Mouse (Mus musculus) ES-Bruce4 (cell line): ENCODE measurements around the gene Tmem159. TPM values are rescaled to one million over a fixed set of nuclear protein-coding genes. Genes with fewer than 3 reads are reported as not detected.

Source experiments
- H3K27ac ChIP-seq: 2 replicates; pipeline ENCODE4 v1.5.1; 2012; ENCODE audit warnings: low read length, inconsistent platforms; ENCODE audit not compliant: insufficient read depth
- H3K27me3 ChIP-seq: 2 replicates; pipeline ENCODE4 v1.6.1; 2012; ENCODE audit warnings: mild to moderate bottlenecking, low read length, inconsistent platforms; ENCODE audit not compliant: control insufficient read depth, poor library complexity, insufficient read depth, severe bottlenecking
- H3K36me3 ChIP-seq: 2 replicates; pipeline ENCODE4 v1.6.1; 2012; ENCODE audit warnings: inconsistent platforms, mild to moderate bottlenecking, low read length, moderate library complexity; ENCODE audit not compliant: control insufficient read depth, poor library complexity, insufficient read depth, severe bottlenecking
- H3K4me1 ChIP-seq: one replicate; pipeline ENCODE4 v1.8.1; 2011; ENCODE audit warnings: low read length; ENCODE audit not compliant: control insufficient read depth, insufficient read depth
- H3K4me3 ChIP-seq: 2 replicates; pipeline ENCODE4 v1.5.1; 2011; ENCODE audit warnings: low read depth, mild to moderate bottlenecking, low read length
- H3K9ac ChIP-seq: 2 replicates; pipeline ENCODE4 v1.6.1; 2012; ENCODE audit warnings: low read depth, mild to moderate bottlenecking, inconsistent platforms; ENCODE audit not compliant: poor library complexity, severe bottlenecking
- H3K9me3 ChIP-seq: replicated peaks from 2 replicates; pipeline ENCODE4 v1.6.1; 2012; ENCODE audit warnings: mild to moderate bottlenecking, low read length, inconsistent platforms; ENCODE audit not compliant: control insufficient read depth, poor library complexity, insufficient read depth, severe bottlenecking
- CTCF ChIP-seq: IDR thresholded peaks from one replicate; pipeline ENCODE4 v1.8.1; 2011; ENCODE audit warnings: low read depth, low read length
- EP300 ChIP-seq: IDR thresholded peaks from 2 replicates; pipeline ENCODE4 v1.6.1; 2011; ENCODE audit warnings: low read depth, low read length; ENCODE audit not compliant: insufficient read depth
- POLR2A ChIP-seq: IDR thresholded peaks from one replicate; pipeline ENCODE4 v1.8.1; 2011; ENCODE audit warnings: low read length; ENCODE audit not compliant: insufficient read depth
- polyA plus RNA-seq: library from polyadenylated mRNA; stranded (reverse); fragments of >200 nt; gene quantifications from 2 replicates; pipeline ENCODE4 v1.2.4, GENCODE M21; 2011; ENCODE audit warnings: low read depth; ENCODE audit not compliant: missing spikeins, insufficient read depth, insufficient read length

The Tmem159 gene
- polyA plus RNA-seq, 1 experiment = 14.5 TPM

DNA sequence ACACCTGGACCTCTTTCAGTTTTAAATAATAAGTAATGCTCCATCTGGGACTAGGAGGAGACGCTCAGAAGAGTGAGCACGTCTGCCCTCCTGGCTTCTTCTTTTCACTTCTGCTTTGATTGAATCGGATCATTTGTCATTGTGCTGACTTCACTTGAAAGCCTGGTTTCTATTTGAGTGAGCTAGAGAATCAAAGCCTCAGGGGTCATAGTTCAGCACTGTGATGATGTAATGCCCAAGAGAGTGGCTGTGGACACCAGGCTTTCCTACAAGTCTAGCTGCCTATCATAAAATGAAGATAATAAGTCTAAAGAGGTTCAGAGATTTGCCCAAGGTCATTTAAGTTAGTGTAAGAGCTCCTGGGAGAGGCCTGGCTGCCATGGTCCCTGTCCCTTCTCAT, 48.1 kb downstream of the Tmem159 start:
- no peak overlapping the region for H3K27ac ChIP-seq

DNA sequence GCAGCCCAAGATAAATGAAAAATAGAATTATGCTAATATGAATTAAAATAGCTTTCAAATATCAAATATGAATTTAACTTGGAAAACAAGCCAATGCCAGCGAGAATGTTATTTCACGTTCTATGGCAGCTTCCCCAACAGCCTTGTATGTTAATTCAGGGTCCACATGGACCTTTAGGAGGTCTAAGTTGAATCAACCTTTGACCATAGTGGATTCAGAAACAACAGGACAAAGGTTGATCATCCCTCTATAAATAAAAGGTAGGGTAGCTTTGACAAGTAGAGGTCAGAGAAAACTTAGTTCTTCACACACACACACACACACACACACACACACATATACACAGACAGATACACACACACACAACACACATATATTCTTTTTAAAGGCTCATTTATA, 48.7 kb downstream of the Tmem159 start:
- H3K27me3 ChIP-seq = no peaks in the 10 kb centered on the region
- peaks cover 3% of the 10 kb centered on the region; the same call in 1 of the 2 replicates for H3K9me3 ChIP-seq
- no peak overlapping the region for H3K27ac ChIP-seq
- no peaks in the 10 kb centered on the region for H3K4me1 ChIP-seq
- TF ChIP-seq CTCF (no peak), POLR2A (no peak), EP300 (no peak)
- no peaks in the 10 kb centered on the region for H3K36me3 ChIP-seq
- no peak overlapping the region for H3K9ac ChIP-seq
- no peak overlapping the region for H3K4me3 ChIP-seq

More for the DNA sequence above, 48.1 kb downstream of the Tmem159 start:
- TF ChIP-seq POLR2A = no peak
- TF ChIP-seq CTCF = no peak
- no peak for TF ChIP-seq EP300
- no peaks in the 10 kb centered on the region; the same call in 1 of the 2 replicates for H3K9me3 ChIP-seq
- no peaks in the 10 kb centered on the region for H3K27me3 ChIP-seq
- H3K4me3 ChIP-seq = no peak overlapping the region
- no peaks in the 10 kb centered on the region for H3K4me1 ChIP-seq
- H3K36me3 ChIP-seq = no peaks in the 10 kb centered on the region
- H3K9ac ChIP-seq = no peak overlapping the region

DNA sequence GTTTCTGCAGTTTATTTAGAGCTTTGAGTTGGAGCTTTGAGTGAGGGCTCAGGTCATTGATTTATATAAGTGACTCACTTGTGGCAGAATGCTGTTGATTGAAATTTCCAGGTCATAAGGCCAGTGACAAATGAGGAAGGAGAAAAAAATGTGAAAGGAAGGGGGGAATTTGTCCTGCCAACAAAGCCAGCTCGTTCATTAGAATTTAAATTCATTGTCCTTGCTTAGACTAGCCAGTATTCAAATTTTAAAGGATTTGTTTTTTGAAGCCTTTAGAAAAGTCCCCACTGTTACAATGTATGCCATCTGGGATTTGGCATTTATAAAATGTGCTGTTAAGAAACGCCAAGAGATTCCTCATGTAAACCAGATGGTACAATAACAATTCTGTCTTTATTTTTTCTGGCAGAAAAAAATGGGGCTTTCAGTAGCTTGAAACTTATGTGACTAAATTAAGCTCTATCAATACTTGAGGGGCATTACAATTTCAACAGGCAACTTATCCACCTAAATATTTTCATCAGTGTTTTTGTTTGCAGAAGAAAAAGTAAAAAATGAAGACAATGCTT, 54.8 kb downstream of the Tmem159 start:
- TF ChIP-seq EP300 (no peak), CTCF (no peak), POLR2A (no peak)
- peaks cover 2% of the 10 kb centered on the region for H3K4me1 ChIP-seq
- H3K27ac ChIP-seq = peak overlapping the region; percentile 41; the same call in 1 of the 2 replicates
- H3K9me3 ChIP-seq = peaks cover 3% of the 10 kb centered on the region
- no peak overlapping the region for H3K4me3 ChIP-seq
- H3K27me3 ChIP-seq = no peaks in the 10 kb centered on the region
- H3K36me3 ChIP-seq = no peaks in the 10 kb centered on the region
- H3K9ac ChIP-seq = no peak overlapping the region

DNA sequence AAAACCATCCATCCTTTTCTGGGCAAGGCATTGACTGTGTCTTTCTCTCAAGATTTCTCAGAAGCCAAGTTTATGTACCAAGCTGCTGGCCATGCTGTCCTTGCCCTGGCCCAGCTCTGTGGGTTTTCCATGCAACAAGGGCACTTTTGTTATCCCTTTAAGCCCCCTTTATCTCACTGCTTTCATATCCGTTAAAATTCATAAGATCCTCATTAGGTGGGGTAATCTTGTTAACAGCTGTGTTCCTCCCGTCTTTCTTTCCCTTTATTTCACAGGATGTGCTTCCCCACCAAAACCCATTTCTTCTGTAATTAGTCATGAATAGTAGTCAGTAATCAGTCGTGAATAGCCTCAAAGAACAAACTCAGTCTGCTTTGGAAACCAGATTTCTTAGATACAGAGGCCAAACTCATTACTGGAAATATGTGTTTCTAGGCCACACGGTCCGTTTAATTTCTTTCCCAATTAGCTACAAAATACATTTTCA, 55.5 kb downstream of the Tmem159 start:
- Histone ChIP-seq H3K4me3 (no peak overlapping the region), H3K27ac (no peak overlapping the region), H3K36me3 (no peaks in the 10 kb centered on the region), H3K4me1 (peaks cover 2% of the 10 kb centered on the region), H3K9ac (no peak overlapping the region), H3K9me3 (peaks cover 3% of the 10 kb centered on the region), H3K27me3 (no peaks in the 10 kb centered on the region)
- TF ChIP-seq POLR2A = no peak
- no peak for TF ChIP-seq CTCF
- no peak for TF ChIP-seq EP300

DNA sequence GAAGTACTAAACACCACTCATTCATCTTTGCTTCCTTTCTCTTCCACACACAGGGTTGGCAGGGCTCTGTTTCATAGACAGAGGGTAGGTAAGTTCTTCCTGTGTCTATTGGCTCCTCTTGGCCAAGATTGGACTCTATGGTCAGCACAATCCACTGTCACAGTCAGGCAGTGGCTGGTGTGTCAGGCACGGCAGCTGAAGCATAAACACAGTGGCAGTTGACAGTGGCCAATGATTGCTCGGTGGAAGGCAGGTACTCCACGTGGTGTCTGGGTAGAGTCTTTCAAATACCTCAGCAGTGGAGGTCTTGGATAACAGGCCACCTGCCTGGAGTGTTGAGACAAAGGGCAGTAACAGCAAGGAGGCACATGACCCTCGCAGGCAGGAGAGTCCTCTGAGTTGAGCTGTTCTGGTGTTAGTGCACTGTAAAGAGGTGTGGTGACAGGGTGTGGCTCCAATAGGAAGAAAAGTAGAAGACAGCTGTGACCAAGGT, 56.0 kb downstream of the Tmem159 start:
- H3K27me3 ChIP-seq = no peaks in the 10 kb centered on the region
- TF ChIP-seq CTCF (no peak), EP300 (peak; percentile 99), POLR2A (no peak)

DNA sequence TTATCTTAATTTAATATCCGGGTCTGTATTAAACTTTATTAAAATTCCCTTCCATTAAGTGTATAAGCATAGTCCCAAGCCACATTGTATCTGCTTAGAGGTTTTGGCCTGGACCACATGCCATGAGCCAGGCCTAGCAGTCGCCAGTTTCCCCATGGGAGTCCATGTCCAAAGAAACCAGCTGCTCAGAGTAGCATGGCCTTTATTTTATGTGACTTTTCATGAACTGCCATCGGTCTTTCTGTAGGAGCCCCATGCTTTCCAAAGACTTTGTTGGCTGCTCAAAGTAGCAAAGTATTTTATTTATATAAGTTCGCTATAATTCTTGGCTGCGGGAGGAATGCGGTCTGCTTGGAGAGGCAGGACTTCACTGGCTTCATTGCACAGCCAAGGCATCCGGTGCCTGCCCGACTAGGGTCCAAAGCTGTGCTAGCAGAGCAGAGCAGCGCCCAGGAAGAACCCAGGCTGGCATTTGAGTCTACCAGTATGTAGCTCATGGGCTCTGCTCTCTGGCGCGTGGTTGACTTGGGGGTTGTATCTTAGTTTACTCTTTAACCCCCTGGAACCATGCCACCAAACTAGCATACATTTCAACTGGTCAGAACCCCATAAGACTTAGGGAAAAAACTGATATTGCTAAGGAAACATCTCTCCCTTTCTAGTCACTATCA, 61.6 kb downstream of the Tmem159 start:
- Histone ChIP-seq H3K9me3 (no peaks in the 10 kb centered on the region; the same call in 1 of the 2 replicates), H3K9ac (no peak overlapping the region), H3K27me3 (no peaks in the 10 kb centered on the region), H3K36me3 (no peaks in the 10 kb centered on the region), H3K4me1 (no peaks in the 10 kb centered on the region), H3K27ac (no peak overlapping the region), H3K4me3 (no peak overlapping the region)
- no peak for TF ChIP-seq POLR2A
- no peak for TF ChIP-seq CTCF
- no peak for TF ChIP-seq EP300

More for the DNA sequence above, 56.0 kb downstream of the Tmem159 start:
- Histone ChIP-seq H3K4me3 (no peak overlapping the region), H3K27ac (peak overlapping the region; percentile 62), H3K9me3 (peaks cover 3% of the 10 kb centered on the region), H3K4me1 (peaks cover 2% of the 10 kb centered on the region), H3K36me3 (no peaks in the 10 kb centered on the region), H3K9ac (no peak overlapping the region)

Other genes starting within 250 kb of the Tmem159 start
- gene Lyrm1, start 206.5 kb upstream of the Tmem159 start, polyA plus RNA-seq = 7.2 and 8.7 TPM in 2 replicates
- 31.2 and 37.9 TPM in 2 replicates for gene Dcun1d3, start 206.1 kb upstream of the Tmem159 start, polyA plus RNA-seq
- not detected in 2 replicates for gene Dnah3, start 7.1 kb upstream of the Tmem159 start, polyA plus RNA-seq
- not detected in 2 replicates for gene Zp2, start 42.9 kb downstream of the Tmem159 start, polyA plus RNA-seq
- not detected in 2 replicates for gene Anks4b, start 71.5 kb downstream of the Tmem159 start, polyA plus RNA-seq
- 5.5 and 6.1 TPM in 2 replicates for gene Crym, start 99.8 kb downstream of the Tmem159 start, polyA plus RNA-seq
- gene Abca14, start 101.6 kb downstream of the Tmem159 start, polyA plus RNA-seq = not detected in 2 replicates
- not detected in 2 replicates for gene Abca15, start 226.3 kb downstream of the Tmem159 start, polyA plus RNA-seq